Mouse (Mus musculus) hindlimb bud, embryonic 11.5 days (tissue): Measurements from ENCODE around the gene Snupn.
"Not testable (repeated sequence)": the region's sequence is repeated elsewhere in the genome, so short reads cannot be mapped to it uniquely, and the experiment has no call there.

ENCODE experiments used
- DNase-seq: peaks from one replicate; pipeline ENCODE4 v3.0.0-alpha.2; 2012; ENCODE audit warnings: low read depth, low spot score; ENCODE audit errors: extremely low spot score

Gene Snupn

GRCm38 (mm10) chr9:56997206-56997605 is 46.5 kb downstream of the Snupn start:
- not testable (repeated sequence) for DNase-seq

GRCm38 (mm10) chr9:57003011-57003410 is 52.3 kb downstream of the Snupn start:
- DNase-seq: no peak

GRCm38 (mm10) chr9:57012393-57012792 is 61.7 kb downstream of the Snupn start:
- no peak for DNase-seq

GRCm38 (mm10) chr9:57012895-57013294 is 62.2 kb downstream of the Snupn start:
- DNase-seq: no peak

GRCm38 (mm10) chr9:57013756-57014155 is 63.1 kb downstream of the Snupn start:
- DNase-seq: no peak

GRCm38 (mm10) chr9:57014766-57015165 is 64.1 kb downstream of the Snupn start:
- no peak for DNase-seq

- no peak for DNase-seq
These were observed 67.0 kb downstream of the Snupn start for GRCm38 (mm10) chr9:57017631-57018030.

- DNase-seq: no peak
These were observed 81.1 kb downstream of the Snupn start for GRCm38 (mm10) chr9:57031756-57032155.
